Mouse (Mus musculus) natural killer cell, adult 2 months (primary cell): ENCODE measurements around the gene Kcna4.

Source experiments
- DNase-seq, 2 experiments: peaks; one replicate each; pipeline ENCODE4 v3.0.0; 2022; ENCODE audit warnings: low spot score in 2 of 2

Gene Kcna4

DNA sequence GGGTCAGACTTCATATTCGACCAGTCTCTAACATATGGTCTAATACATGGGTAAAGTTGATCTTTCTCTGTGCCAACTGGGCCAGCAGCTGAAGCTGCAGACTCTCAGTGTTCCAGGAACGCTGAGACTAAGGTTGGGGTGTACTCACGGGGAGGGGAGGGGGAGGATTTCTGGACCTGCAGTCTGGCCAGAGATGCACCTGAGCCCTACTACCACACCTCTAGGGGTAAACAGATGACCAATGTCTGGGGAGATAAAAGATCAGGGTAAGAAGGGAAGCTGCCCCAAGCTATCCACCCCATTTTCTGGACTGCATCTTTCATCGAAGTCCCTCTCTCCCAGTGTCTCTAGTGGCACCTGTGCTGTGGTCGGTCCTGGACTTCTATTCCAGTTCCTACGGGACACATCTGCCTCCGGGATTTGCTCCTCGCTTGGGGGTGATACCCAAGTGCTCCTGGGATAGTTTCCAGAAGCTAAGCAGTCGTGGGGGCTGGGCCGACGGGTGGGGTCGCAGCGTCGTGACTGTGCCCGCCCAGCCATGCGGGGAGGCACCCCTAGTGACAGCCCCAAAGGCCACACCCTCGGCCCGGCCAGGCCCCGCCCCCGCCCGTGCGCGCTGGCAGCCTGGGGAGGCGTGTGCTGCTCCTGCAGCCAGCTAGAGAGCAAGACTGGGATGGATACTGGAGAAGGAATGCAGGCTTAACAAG lies at the start of gene Kcna4:
Gene Kcna4 (plus strand): TSS at position 650 of the 707 bp plus-strand sequence.
- DNase-seq: no peak

DNA sequence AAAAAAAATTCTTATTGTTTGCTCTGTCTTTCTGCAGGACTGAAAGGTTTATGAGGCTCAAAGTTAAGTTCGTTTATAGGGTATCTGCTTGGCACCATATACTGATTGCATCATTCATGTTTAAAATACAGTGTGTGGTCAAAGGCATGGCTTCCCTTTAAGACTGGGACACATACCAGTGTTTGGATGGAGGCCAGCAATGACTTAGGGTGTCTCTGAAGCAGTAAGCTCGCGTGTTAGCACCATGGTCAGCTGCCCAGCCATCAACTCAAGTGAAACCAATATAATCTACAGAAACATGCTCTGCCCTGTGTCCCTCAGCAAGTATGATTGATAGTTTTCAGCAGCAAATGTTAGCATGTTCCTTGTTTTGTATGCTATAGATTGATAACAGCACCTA lies 32.3 kb upstream of the Kcna4 start:
- no peak for DNase-seq

DNA sequence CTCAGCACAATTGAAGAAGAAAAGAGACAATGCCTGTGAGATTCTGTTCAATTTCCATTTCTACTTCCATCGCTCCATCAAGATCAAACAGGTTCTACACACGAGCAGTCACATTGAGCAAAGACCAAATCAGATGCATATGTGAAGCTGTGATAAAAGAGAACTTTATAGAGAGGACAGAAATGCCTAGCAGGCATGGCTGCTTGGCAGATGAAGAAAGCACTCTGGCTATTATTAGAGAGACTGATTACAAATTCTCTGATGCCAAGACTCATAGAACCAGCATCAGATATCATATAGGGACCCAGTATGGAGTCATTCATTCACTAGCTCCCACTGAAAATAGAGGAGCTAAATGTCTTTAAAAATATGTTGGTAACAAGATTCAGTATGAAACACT lies 24.2 kb upstream of the Kcna4 start:
- no peak for DNase-seq

DNA sequence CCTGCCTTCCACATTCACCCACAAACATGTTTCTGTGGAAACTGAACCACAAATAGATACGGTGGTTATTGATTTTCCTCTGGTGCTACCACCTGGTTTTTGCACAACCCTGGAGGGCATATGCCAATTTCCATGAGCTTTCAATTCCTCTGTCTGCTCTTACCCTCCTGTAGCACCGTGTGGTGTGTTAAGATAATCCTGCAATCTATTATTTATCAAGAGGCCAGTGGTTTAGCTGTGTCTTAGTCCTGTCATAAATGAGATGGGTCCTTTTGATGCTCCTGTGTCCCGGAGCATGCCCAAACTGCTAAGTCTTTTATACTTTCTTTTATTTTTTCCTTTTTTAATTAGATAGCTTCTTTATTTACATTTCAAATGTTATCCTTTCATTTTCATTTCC lies 20.4 kb upstream of the Kcna4 start:
- no peak for DNase-seq

DNA sequence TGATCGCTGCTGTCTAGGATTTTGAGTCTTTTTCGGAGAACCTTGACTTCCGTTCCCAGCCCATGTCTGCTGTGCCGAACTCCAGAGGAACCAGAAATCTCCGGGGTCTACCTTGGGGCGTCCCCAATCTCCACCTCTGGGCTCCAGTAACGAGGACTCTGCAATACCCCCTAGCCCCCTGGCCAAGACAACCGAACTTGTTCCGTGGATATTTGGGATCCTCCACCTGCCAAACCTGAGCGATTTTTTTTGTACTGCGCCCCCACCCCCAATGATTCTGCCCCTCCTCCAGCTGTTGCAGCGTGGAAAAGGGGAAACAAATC lies 219 bp downstream of the Kcna4 start:
- no peak for DNase-seq

DNA sequence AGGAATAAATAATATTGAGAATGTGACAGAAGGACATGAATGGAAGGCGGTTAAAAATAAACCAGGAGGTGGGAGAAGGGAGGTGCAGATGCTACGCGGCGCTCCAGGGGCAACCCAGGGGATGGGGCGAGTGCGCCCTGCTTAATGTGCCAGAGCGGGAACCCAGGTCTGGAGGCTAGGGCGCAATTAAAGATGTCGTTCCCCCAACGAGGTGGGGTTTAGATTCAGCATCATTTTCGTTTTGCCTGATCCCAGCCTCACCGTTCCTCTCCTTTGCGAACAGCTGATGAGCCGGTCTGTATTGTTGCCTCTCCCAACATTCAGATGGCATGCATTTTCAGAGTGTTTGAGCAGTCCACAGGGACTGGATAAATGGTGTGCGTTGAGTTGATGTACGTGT lies 703 bp downstream of the Kcna4 start:
- no peak for DNase-seq

DNA sequence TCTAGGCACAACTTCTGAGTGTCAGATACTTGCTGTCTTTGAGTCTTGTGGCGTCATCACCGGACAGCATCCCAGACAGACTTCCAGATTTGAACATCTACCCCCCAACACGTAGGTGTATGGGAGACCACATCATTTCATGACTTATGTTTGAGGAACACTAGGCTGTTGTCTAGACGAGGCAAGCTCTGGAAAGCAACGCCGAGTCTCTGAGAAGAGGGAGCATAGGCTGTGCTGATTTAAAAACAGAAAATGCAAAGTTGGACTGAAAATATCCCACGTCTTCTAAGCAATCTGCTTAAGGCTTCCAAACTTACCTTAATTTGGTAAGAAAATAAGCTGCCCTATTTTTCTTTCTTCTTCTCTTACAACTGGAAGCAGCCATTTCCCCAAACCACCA lies 4.1 kb downstream of the Kcna4 start:
- no peak for DNase-seq

DNA sequence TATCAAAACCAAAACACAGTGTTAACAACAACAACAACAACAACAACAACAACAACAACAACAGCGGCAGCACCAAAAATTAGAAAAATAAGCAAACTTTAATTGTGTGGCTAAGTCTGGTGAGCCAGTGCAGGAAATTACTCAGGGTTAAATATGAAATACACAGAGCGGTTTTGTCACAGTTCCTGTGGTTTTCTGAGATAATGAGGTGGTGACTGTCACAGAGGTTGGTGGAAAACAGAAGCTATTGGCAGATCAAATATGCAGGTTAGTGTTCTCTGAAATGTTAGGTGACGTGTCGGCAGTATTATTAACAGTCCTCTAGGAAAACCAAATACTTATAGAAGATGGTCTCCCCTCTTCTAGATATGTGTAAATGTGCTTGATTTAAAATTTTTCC lies 11.4 kb downstream of the Kcna4 start:
- DNase-seq: no peak

DNA sequence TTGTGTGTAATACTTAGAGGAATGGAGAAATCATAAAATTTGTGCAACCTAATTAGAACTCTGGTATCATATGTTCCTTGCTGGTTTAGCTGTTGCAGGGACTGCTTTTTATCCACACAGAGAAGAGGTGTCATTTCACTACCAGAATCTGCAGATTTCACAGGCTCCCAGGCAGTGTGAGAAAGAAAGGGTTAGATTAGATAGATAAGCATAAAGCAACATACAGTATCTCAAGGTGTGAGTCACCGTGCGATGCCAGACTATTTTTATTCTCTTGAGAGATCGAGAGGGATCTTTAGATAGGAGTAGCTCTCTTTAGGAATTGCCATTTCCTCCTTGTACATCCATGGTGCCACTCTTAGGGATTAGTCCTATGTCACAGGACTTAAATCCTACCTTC lies 14.3 kb downstream of the Kcna4 start:
- DNase-seq: no peak

DNA sequence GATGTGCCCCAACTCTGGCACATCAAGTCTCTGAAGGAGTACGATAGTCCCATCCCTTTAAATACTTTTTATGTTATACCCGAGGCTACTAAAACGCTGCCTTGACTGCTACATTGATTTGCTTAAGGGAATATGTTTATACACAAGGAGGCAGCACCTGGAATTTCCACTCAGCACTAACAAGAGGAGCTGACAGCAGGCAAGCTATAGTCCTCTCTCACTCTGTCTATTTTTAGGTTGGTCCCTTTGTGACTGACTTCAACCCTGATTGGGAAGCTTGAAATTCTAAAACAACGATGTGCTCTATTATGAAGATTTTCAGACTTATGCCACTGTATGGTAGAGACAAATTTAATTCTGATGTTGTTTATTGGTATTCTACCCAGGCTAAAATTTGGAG lies 15.6 kb downstream of the Kcna4 start:
- DNase-seq: no peak

DNA sequence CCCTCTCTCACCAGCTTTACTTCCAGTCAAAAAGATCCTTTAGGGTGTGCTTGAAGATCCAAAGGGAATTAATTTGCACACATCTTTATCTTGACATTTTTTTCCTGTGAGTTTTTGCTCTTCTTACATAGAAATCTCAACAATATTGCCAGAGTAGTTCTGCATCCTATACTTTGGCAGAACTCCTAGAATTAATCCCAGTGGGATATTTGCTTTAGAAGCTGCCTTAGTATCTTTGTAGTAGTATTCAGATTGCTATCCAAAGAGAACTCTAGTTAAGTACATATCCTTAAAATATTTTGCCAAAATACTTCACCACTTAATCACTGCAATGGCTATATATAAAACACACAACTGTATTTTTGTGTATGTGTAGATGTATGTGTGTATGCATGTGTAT lies 28.2 kb downstream of the Kcna4 start:
- DNase-seq: no peak

DNA sequence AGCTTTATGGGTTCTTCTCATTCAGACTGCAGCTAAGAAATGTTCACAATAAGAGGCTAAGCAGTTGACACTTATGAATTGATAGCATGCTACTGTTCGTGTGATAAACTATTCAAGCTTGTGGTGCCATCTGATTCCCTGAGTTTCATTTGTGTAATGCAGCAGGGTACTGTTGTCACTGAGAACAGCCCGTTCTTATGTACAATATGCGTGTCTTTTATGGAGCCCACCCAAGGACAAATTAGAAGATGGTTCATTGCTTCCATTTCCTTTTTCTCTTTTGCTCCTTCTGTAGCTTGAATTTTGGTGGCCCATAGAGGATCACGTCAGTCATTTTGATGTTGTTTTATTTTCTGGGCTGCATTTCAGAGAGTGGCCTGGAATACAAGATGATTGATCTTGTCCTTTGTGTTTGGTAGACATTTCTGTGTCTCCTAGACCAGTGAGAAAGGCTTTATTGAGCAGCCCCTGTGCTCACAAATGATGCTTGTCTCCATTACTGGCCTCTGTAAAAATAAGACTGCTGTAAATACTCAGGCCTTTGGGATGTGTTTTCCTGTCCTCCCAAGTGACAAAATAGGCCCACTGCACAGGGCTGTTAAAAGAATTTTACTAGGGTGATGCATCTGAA lies 31.3 kb downstream of the Kcna4 start:
- DNase-seq: no peak

DNA sequence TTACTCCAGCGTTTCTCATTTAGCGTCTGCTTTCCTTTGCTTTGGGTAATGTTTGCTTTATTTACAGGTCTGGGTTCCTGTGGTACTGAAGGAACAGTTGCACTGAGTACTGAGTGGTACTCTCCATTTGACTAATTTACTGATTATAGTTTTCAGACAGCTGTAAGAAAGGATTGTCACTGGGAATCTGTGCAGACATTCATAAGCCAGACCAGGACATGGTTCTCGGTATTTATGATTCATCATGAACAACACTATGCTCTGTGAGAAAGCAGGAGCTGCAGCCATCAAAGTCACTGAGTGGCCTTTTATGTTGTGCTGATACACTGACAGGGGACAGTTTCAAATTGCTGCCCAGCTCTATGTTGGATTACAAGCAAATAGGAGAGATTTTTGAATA lies 33.7 kb downstream of the Kcna4 start:
- DNase-seq: no peak

DNA sequence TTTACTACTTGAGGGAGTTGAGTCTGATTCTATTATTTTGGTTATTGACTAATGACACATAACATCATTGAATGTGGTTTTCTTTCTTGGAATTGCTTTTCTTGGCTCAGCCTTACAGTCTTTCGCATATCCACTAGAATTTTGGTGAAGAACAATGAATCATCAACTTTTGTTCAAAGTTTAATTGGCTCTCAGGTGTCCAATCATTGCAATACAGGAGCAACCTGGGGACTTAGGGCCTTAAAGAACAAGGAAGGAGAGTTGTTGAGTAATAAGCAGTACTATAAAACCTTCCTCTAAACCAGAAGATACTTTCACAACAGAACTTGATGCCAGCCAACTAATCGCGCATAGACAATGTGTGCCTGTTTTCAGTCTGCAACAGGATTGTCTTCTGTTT lies 36.8 kb downstream of the Kcna4 start:
- DNase-seq: no peak

DNA sequence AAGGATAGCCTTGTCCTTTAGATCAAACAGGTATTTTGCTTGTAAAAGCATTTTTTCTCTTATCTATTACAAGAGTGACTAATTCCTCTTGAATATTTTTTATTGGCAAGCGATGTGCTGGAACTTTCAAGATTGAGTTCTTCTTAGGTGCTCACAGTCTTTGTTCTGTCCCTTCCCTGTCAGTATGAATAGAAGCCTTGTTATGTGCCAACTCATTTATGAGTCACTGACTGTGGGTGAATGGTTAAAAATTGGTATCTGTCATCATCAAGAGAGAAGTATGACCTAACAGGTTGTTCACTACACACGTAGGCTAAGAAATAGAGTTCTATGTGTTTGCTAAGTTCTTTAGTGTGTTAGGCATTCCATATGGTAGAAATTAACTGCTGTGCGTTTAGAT lies 50.9 kb downstream of the Kcna4 start:
- no peak for DNase-seq

DNA sequence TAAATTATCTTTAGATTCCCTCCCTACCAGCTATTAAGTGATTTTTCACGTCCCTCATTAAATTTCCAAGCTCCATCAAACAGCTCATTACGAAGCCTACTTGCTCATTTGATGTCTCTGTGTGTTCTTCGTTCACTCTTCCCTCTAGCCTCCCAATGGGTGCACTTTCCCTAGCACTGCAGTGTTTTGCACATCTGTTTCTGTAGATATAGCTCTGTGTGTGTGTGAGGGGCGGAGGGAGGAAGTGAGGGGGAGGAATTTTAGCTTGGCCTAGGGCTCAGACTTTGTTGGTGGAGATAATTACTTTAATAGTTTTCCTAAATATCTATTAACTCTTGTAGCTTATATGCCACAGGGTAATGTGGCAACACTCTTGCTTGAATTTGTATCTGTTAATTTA lies 54.4 kb downstream of the Kcna4 start:
- no peak for DNase-seq

DNA sequence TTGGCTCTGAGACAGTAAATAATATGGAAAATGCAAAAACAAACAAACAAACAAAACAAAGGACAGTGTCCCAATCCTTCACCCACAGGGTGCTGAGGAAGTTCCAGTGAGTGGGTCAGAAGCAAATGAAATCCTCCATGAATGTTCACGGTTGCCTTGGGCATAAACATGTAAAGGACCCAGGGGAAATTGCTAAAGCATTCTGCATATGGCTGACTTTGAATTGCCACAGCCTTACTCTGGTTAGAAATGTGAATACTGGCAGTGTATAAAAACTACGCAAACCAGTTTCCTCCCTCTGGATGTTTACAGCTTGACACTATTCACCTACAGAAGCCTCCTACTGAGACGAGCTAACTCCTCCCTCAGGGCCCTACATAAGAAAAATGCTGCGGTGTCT lies 54.9 kb downstream of the Kcna4 start:
- DNase-seq: no peak
